Mouse (Mus musculus): ENCODE measurements around the gene Sstr3.
A peak's percentile ranks its signal among the peaks of the same experiment; 100 is the strongest.

Gene Sstr3

DNA sequence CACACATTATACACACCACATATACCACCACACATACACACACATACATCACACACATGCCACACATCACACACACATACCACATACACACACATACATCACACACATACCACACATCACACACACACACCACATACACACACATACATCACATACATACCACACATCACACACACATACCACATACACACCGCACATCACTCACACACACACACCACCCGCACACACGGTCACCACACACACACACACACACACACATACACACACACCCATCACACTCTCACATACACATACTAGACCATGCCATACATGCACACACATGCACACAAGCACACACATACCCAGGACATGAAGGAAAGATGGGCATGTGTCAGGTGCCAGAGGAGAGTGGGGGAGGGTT lies 18.9 kb upstream of the Sstr3 start:
- DNase-seq (ENCODE audit: inconsistent age in 2 of 2, low spot score in 1 of 2), result no peak

DNA sequence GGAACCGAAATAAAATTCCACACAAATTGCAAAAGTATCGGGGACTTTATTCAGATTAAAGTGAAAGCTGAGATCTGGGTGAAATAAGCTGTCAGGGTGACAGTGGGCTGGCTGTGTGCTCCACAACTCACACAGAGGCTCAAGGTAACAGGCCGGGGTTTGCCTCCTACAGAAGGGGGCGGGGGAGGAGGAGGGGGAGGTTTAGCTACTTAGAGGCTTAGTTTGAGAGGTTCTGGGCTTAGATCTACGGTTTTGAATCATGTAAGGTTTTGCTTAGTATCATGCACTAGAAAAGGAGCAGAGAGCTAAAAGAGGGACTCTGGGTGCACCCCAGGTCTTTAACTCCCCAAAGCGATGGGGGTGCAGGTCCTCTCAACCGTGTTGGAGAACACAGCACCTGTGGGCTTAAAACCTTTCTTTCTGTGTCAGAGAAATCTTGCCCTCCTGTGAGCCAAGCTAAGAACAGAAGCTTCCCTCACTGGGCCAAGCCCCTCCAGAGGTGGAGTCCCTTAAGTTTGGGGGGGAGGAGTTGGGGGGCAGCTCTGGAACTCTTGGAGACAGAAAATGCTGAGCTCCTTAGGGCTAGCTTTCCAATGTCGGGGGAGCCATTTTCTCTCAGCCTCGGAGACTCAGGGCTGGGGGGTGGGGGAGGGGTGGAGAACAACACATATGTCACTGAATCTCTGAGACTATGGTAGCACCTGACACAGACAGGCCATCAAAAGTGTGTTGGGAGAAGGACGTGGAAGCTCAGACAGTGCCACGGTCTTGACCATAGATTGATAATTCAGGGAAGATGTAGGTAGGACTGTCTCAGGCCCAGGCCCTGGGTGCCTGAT lies 14.9 kb upstream of the Sstr3 start:
- no peak for DNase-seq (ENCODE audit: inconsistent age in 2 of 2, low spot score in 1 of 2)

DNA sequence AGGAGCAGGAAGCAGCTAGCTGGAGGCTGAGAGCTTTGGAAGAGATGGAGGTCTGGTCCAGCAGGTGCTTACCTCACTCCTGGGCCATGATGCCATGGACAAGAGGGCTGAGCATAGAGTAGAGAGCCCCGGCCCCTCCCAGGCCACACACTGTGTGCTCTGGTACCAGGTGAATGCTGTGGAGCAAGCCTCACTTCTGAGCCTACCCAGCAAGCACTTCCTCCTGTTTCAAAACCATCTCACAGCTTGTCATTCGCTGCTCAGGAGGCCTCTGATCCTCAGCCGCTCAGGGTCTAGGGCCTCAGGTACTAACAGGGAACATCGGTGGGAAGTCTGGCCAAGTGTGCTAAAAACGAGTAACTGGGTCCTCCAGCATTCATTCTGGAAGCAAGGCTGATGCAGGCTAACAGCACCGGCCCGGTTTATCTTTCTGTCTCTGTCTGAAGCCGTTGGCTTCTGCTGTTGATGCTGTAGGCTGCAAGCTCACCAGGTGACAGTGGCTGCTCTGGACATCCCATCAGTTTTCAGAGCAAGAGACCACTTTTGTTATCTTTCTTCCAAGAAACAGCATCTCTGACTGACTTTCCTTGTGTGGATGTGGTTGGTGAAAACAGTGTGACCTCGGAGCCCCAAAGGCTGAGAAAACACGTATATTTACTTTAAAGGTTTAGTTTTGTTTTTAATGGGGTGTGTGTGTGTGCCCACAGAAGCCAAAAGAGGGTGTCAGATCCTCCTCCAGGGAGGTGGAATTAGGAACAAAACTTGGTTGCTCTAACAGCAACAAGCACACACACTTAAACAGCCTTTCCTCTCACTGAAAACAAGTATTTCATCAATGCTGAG lies 13.4 kb upstream of the Sstr3 start:
- no peak for DNase-seq (ENCODE audit: inconsistent age in 2 of 2, low spot score in 1 of 2)

DNA sequence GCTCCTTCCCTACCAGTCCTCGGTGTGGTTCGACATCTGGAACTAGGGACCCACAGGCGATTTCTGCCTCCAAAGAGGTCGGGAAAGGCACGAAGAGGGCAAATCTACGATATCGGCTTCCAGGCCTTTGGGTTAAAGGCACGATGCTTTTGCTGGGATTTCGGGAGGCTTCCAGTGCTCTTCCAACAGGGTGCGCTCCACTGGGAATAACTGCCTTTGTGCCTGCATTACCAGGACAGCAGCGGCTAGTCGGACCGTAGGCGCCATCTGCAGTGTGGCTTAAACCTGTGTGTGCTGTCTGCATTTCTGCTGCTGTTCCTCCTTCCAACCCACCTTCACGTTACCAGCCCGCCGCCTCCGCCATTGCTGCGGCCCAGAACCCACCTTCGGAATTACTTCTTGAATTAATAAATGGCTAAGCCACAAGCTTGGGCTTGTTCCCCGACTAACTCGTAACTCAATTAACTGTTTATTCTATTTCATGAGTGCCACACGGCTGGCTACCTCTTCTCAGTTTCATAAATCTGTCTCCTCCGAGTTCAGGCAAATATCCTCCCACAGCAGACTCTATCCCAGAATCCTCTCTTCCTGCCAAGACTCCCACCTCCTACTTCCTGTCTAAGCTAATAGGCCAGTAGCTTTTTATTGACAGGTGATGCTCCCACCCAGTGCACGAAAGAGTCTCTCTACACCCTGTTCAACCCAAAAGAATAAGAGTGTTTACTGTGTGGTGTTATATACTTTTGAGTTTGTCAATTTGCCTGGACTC lies 10.2 kb upstream of the Sstr3 start:
- DNase-seq (ENCODE audit: inconsistent age in 2 of 2, low spot score in 1 of 2), result no peak

DNA sequence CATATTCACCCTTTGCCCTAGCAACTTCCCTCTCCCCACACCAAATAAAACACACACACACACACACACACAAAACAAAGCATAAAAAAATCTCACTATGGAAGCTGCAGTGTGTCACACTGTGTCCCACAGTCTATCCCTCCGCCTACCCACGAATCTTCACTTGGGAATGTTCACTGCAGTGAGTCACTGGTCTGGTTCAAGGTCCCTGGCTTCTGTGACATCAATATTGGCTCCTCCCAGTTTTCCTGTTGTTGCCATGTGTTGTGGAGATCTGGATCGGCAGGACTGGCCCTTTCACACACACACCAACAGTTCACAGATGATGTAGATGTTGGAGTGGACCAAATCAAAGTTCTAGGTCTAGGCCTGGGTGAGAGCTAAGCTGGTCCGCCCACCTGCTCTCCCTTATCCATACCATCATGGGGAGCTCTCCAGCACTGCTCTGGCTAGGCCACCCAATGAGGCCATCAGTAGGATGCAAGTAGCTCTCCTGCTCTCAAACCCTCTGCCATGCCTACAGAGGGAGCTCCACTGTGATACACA lies 4.8 kb upstream of the Sstr3 start:
- DNase-seq (ENCODE audit: inconsistent age in 2 of 2, low spot score in 1 of 2), result peak; percentile 87 to 93

DNA sequence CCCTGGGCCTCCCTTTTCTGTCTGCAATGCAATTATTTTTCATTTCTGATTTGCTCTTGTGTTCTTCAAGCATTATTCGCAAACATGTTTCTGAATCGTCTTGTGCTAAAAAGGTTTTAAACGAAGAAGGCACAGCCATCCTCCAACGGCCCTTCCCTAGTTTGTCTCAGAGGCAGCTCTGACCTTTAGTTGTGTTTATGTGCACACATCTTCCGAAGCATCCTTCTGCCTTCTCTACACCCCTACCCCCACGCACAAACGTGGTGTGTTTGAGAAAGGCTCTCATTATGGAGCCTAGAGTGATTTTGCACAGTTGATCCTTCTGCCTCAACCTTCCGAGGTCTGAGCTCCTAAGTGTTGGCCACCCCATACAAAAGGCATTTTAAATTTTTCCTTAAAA lies 4.2 kb upstream of the Sstr3 start:
- DNase-seq (ENCODE audit: inconsistent age in 2 of 2, low spot score in 1 of 2), result peak in 1 of 2 experiments; percentile 27

DNA sequence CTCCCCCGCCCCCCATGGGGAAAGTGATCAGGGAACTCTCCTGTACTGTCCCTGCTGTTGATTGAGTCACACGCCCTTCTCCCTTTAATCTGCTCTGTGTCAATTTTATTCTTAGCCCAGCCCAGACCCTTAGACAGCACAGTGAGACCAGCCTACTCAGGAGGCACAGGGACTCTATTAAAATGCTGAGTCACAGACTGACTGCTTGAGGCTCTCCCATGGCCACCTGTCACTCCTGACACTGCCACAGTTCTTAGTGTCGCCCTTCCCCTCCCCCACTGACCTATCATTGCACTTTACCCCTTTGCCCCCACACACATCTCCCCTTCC lies 3.8 kb upstream of the Sstr3 start:
- DNase-seq (ENCODE audit: inconsistent age in 2 of 2, low spot score in 1 of 2), result peak; percentile 70 to 90

DNA sequence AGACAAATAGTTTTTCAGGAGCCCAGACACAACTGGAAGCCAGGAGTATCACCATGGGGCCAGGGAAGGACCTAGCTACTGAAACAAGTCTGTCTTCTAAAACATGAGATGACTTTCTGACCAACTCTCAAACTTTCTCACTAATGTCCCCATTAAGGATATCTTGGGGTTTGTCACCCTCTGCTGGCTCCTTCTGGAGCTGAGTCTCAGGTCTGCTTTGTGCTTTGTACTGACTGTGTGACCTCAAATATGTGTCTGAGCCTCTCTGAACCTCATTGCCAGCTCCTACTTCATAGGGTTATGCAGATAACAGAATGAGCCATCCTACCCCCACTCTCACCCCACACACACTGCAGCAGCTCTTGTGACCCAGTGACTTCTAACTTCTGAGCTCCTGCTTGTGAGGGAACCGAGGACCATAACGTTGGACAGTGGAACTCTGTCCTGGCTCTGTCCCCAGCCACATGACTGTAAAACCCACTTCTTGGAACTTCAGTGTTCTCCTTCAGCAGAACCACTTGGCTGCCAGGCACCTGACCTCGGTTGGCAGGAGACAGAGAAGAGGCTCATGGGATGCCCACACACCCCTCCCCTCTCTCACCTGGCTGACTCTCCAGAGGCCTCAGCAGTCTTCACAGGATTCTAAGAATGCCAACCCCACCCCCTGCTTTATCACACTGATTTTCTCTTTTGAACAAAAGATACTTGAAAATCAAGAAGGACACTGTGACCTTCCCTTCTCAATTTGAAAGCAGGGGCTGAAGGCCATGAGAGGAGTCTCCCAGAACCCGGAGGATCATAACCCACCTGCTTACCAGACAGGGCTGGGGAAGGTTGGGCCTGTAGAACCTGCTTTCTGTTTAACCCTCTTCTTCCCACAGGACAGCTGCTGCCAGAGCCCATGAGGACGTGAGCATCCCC lies 3.2 kb upstream of the Sstr3 start:
- peak; percentile 77 to 91 for DNase-seq (ENCODE audit: inconsistent age in 2 of 2, low spot score in 1 of 2)

DNA sequence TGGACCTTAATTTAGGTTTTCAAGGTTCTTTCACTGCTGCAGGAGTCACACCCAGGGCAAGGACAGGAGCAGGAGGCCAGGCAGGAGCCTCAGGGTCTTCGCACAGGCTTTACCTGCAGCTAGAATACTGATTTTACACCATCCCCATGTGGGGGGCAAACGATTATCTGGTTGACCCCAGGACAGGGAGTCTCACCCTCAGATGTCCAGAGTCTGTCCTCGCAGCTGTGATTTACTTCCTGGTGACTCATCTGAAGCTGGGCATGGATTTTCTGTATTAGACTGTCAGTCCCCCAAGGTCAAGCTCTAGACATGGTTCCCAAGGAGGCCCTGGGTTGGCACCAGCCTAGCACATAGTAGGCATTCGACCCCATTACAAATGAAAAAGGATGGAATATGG lies 1.6 kb upstream of the Sstr3 start:
- DNase-seq (ENCODE audit: inconsistent age in 2 of 2, low spot score in 1 of 2), result peak; percentile 58 to 79

DNA sequence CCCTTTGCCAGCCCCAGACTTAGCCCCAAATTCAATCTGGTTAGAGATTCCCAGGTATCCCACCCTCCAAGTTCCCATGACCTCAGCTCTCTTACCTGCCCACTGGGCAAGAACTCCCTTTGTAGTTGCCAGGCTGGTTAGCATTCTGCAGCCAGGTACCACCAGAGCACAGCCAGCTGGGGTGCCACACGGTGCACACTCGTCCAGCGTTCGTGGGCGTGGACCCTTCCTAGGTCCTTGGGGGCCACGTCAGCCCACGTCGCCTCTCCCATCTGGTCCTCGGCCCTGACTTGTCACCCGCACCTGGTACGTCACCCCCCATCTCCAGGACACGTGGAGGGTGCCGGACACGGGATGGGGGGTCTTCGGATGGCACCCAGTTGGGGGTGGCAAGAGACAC lies 444 bp downstream of the Sstr3 start:
- peak in 1 of 2 experiments; percentile 37 for DNase-seq (ENCODE audit: inconsistent age in 2 of 2, low spot score in 1 of 2)

DNA sequence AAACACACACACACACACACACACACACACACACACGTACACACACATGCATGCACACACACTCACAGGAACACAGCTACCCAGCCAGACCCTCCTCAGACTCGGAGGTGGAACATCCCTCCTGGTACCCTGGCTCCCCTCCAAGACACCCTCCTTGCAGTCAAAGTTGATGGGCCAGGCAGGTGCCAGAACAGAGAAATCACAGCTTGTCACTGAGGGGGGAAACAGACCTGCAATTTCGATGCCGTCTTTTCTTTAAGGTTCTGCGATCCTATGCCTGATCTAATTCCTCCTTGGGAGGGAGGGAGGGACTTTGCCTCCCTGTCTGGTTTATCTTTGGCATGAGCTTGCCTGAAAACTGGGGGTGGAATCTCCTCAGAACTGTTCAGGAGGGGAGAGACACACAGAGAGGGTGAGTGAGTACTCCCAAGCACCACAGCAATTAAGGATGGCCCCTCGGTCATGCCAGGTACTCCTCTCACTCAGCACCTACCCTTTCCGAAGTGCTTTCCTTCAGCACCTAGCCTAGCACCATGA lies 1.6 kb downstream of the Sstr3 start:
- DNase-seq (ENCODE audit: inconsistent age in 2 of 2, low spot score in 1 of 2), result no peak

DNA sequence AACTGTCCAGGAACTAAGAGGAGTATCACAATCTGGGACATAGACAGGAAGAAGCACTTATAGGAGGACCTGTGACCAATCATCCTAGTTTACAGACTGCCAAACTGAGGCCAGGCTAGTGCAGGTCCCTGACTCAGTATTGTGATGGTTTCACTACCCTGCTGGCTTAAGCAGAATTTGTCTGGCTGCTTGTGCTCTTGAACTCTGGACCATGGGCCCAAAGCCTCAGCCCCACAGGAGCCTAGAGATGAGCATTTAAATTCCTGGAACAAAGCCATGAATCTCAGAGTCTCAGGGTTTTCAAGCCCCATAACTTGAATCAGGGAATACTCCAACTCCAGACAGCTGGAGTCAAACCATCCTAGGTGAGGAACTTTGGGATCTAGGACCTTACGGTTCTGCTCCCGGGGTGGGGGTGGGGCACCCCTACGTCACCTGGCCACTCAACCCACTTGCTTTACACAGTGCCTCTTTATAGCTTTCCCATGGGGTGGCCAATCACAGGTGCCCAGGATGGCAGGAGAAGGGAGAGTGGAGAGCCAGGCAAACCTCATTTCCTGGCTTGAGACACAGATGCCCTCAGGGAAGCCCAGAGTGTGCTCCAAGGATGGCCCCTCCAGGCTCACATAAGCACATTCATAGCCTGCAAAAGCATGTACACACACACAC lies 2.3 kb downstream of the Sstr3 start:
- DNase-seq (ENCODE audit: inconsistent age in 2 of 2, low spot score in 1 of 2), result no peak

DNA sequence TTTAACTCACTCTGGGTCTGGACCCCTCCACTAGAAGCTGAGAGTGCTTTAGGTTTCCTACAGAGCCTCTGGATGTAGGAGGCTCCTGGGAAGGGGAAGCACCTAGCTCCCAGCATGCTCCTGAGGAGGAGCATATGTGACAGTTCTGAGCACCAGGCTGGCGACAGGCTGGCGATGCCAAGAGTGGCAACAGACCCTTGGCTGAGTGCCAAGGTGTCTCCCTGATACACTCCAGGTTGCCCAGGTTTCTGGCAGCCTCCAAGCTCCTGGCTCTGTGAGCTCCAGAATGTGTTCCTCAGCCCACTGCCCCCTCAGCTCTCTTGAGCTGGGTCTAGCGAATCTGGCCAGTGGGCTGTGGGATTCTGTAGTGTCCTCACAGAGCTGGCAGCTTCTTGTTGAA lies 2.9 kb downstream of the Sstr3 start:
- DNase-seq (ENCODE audit: inconsistent age in 2 of 2, low spot score in 1 of 2), result no peak

DNA sequence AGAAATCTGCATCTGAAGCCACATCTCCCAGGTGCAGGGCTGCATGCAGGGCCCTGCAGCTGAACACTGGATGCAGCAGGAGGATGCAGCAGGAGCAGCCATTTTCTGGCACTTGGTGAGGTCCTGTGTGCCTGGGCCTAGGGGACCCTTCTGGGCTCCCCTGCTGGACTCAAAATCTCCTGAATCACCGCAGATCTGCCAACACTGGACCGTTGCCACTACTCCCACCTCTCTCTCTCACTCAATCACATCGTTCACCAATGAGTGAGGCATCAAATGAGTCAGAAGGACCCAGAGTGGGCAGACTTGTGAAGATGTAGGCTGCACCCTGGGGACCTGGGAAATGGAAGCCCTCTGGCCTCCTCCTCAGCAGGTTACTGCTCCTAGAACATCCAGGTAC lies 3.4 kb downstream of the Sstr3 start:
- DNase-seq (ENCODE audit: inconsistent age in 2 of 2, low spot score in 1 of 2), result no peak

DNA sequence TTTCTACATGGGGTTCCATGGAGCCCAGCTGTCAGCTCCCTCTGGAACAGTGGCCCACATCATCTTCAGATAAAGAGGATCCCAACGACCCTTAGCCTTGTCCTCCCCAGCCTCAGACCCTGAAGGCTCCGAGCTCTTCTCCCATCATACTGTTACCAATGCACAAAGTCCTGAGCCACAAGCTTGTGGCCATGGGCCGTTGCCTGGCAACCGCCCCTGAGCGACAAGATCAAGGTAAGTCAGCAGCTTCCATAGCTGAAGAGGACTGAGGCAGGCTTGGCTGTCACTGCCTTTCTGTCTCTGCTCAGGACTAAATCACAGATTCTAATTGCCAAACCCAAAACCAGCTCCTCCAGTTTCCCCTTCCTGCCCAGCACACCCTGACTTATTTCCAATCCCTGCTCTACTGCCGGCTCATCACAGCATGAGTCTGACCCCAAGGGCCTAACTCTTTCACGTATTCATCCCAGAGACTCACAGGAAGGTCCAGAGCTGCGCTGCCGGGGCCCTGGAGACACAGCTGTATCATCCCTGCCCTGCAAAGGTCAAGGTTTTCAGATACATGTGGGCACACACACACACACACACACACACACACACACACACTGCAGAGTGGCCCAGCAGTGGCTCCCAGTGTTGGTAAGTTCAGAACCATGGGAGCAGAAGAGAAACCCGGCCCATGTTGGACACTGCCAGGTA lies 8.6 kb downstream of the Sstr3 start:
- peak in 1 of 2 experiments; percentile 67 for DNase-seq (ENCODE audit: inconsistent age in 2 of 2, low spot score in 1 of 2)

DNA sequence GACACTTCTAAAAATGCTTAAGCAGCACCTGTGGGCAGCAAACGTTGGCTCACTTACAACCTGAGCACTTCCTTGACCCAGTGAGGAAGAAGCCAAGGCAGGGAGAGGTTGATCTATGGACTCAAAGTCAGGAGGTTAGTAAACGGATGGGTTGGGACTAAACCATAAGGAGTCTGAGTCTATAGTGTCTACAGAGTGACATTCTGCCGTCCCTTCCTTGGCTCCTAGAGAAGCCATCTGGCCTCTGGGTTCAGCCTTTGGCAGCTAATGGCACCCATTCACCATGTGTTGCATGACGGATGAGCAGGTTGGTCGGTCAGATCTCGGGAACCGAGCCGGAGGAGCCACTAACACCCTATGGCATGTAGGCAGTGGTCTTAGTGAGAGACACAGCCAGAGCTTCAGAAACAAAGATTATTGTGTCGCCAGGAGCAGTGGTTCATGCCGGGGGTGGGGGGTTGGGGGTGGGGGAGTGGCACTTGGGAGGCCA lies 11.1 kb downstream of the Sstr3 start:
- DNase-seq (ENCODE audit: inconsistent age in 2 of 2, low spot score in 1 of 2), result no peak

DNA sequence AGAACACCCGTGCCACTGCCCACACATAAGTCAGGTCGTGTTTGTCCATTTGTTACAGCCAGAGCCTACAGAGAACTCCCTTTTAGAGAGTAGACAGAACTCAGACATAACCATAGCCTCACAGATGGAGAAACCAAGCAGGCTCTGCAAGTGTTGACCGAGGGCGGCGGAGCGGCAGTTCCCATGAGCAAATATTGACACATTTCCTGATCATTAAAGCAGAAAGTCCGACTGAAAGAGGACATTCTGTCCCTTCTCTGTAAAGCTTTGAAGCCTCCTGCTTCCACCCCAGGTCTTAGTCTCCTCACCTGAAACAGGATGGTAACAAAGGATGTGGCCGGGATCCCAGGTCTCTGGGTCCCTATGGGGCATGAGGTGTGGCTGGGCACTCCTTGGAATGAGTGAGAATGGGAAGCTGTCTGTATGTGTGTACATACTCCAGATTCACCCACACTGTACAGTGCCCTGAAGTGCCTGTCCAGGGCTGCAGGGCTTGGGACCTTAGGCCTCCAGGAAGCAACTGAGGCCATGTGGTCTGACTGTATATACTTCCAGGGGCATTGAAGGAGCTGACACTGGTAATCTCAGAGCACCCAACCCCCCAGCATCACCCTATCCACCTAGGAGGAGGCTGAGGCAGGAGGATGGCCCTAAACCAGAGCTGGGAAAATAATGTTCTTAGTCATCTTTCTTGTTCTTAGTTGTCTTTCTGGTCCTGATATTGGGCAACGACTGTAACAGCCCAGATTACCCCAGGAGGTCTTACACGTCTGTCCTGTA lies 11.7 kb downstream of the Sstr3 start:
- peak in 1 of 2 experiments; percentile 33 for DNase-seq (ENCODE audit: inconsistent age in 2 of 2, low spot score in 1 of 2)
